Comparison of ENCODE assay signal across 30 mouse cellular contexts in the genomic region with DNA sequence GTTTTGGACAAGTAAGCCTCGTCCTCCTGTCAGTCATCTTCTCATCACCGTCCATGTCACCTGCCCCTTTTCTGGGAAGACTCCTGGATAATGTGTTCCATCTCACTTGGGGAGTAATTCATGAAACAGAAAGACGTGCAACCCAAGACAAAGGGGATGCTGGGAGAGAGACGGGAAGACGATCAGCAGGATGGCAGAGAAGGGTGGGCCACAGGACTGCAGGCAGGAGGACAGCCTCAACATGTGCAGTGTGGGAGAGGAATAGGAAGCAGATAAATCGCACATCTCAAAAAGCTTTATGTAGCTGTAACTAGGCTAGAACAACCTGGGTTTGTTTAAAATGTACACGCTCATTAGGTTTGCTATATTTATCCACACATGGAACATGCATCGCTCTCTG.
"Had no signal": no experiment of that assay in that cellular context is flagged by ENCODE, and none has a peak within 500 bp of the region (broad histone marks: within the 10 kb centered on the region; RNA-seq: fewer than 3 reads in every experiment).

No protein-coding gene starts in this region.

- H3K9me3 ChIP-seq: limb, embryonic 10.5 days; limb, embryonic 12.5 days; limb, embryonic 15.5 days; liver, embryonic 12.5 days; liver, embryonic 13.5 days; liver, embryonic 15.5 days; lung, embryonic 15.5 days; midbrain, embryonic 12.5 days; midbrain, embryonic 13.5 days; midbrain, embryonic 15.5 days; neural tube, embryonic 12.5 days had no signal

- H3K4me2 ChIP-seq: limb, embryonic 12.5 days; limb, embryonic 13.5 days; limb, embryonic 15.5 days; liver, embryonic 11.5 days; liver, embryonic 12.5 days; liver, embryonic 13.5 days; liver, embryonic 15.5 days; lung, embryonic 14.5 days; lung, embryonic 15.5 days; midbrain, embryonic 12.5 days; midbrain, embryonic 13.5 days; midbrain, embryonic 15.5 days; neural tube, embryonic 12.5 days had no signal

- H3K27ac ChIP-seq: limb, embryonic 10.5 days; limb, embryonic 12.5 days; limb, embryonic 13.5 days; limb, embryonic 15.5 days; liver, embryonic 12.5 days; liver, embryonic 13.5 days; liver, embryonic 14.5 days; liver, embryonic 15.5 days; lung, embryonic 15.5 days; macrophage; midbrain, embryonic 12.5 days; midbrain, embryonic 13.5 days; midbrain, embryonic 15.5 days; neural tube, embryonic 12.5 days had no signal

- H3K9ac ChIP-seq: limb, embryonic 12.5 days; limb, embryonic 13.5 days; limb, embryonic 15.5 days; liver, embryonic 12.5 days; liver, embryonic 13.5 days; liver, embryonic 14.5 days; liver, embryonic 15.5 days; liver, postnatal 0 days; lung, embryonic 14.5 days; lung, embryonic 15.5 days; midbrain, embryonic 12.5 days; midbrain, embryonic 13.5 days; midbrain, embryonic 15.5 days; neural tube, embryonic 12.5 days had no signal

- DNase-seq: left cerebral cortex, postnatal 4 days; liver; liver, embryonic 13.5 days; liver, postnatal 0 days; lung, adult 18-20 months; lung, adult 2 months; lung, embryonic 14.5 days; lung, postnatal 10 days; lung, postnatal 14 days; lung, postnatal 36 days; lung, postnatal 4 days; midbrain, embryonic 14.5 days had no signal

- H3K36me3 ChIP-seq: limb, embryonic 10.5 days; limb, embryonic 12.5 days; limb, embryonic 13.5 days; limb, embryonic 15.5 days; liver, embryonic 12.5 days; liver, embryonic 13.5 days; liver, embryonic 15.5 days; lung, embryonic 15.5 days; midbrain, embryonic 12.5 days; midbrain, embryonic 13.5 days; midbrain, embryonic 15.5 days; neural tube, embryonic 12.5 days had no signal

- H3K4me3 ChIP-seq: limb, embryonic 10.5 days; limb, embryonic 12.5 days; limb, embryonic 13.5 days; limb, embryonic 15.5 days; liver, embryonic 12.5 days; liver, embryonic 13.5 days; liver, embryonic 15.5 days; lung, embryonic 15.5 days; megakaryocyte, embryonic 14.5 days; midbrain, embryonic 12.5 days; midbrain, embryonic 13.5 days; midbrain, embryonic 15.5 days; myocyte; neural tube, embryonic 12.5 days had no signal

- ATAC-seq: liver, embryonic 12.5 days; liver, postnatal 0 days; lung, postnatal 0 days; midbrain, embryonic 13.5 days; midbrain, embryonic 15.5 days; midbrain, embryonic 16.5 days had no signal

- H3K27me3 ChIP-seq: liver, embryonic 12.5 days; liver, embryonic 13.5 days; liver, embryonic 15.5 days; lung, embryonic 15.5 days; megakaryocyte, embryonic 14.5 days; midbrain, embryonic 12.5 days; midbrain, embryonic 13.5 days; midbrain, embryonic 15.5 days; neural tube, embryonic 12.5 days had no signal

- H3K4me1 ChIP-seq: limb, embryonic 12.5 days; limb, embryonic 13.5 days; limb, embryonic 15.5 days; liver, embryonic 12.5 days; liver, embryonic 13.5 days; liver, embryonic 15.5 days; lung, embryonic 15.5 days; megakaryocyte, embryonic 14.5 days; midbrain, embryonic 12.5 days; neural tube, embryonic 12.5 days had no signal
